Mouse (Mus musculus): ENCODE data around the gene Ubr1. TPM values are rescaled to one million over a fixed set of nuclear protein-coding genes. Genes with fewer than 3 reads are reported as not detected.
"Not testable (repeated sequence)": the region's sequence is repeated elsewhere in the genome, so short reads cannot be mapped to it uniquely, and the experiment has no call there.

Ubr1 gene
- polyA plus RNA-seq, 1 experiment, result 24.2 TPM

DNA sequence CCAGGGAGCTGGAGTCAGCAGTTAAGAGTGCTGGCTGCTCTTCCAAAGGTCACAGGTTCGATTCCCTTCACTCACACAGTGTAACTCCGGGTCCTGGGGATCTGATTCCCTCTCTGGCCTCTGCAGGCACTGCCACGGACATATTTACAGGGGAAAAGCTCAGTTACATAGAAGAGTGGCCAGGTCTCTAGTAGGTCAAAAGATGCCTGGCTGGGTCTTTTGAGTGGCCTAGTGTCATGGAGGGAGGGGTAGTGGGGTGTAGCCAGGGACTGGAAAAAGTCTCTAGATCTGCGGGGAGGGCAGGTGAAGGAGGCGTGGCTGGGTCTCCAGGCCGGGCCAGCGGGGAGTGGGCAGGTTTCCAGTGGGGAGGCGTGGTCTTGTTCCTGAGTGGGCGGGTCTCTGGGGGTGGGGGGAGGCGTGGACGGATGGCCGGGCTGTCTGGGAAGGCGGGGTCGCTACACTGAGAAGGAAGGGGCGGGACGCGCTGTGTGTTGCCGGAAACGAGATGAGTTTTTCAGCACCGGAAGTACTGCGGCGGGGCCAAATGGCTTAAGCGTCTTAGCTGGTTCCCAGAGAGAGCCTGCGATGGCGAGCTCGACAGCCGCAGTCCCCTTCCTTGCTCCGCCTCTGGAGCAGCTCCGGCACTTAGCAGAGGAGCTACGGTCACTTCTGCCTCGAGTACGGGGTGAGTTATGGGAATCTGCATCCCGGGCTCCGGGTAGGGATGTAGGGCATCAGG lies 37.6 kb upstream of the Ubr1 start, which contains the start of gene Ccndbp1:
Ccndbp1 (plus strand) TSS at position 479 of the 739 bp plus-strand sequence.
- Histone ChIP-seq H3K4me1 (ENCODE audit: control insufficient read depth, insufficient read depth, low read length) (peaks cover 34% of the 10 kb centered on the region; the same call in 1 of the 2 replicates), H3K27me3 (ENCODE audit: control insufficient read depth, insufficient read depth, low read length) (no peaks in the 10 kb centered on the region), H3K4me3 (replicated peaks; ENCODE audit: insufficient read depth, low read depth, low read length) (peak within 1 kb of the TSS; percentile 80), H3K27ac (ENCODE audit: insufficient read depth, low read length) (peak within 1 kb of the TSS; percentile 85)
- TF ChIP-seq CTCF (IDR thresholded peaks at IDR 0.05; ENCODE audit: borderline replicate concordance, insufficient read depth, low read depth, low read length) (no peak), POLR2A (IDR thresholded peaks at IDR 0.05; ENCODE audit: borderline replicate concordance, insufficient read depth, low read length) (peak; percentile 59; the same call in 1 of the 2 replicates)
- peak; percentile 86 to 87 for DNase-seq
- 1% methylated on average over 34 of the region's 34 CpGs for WGBS

DNA sequence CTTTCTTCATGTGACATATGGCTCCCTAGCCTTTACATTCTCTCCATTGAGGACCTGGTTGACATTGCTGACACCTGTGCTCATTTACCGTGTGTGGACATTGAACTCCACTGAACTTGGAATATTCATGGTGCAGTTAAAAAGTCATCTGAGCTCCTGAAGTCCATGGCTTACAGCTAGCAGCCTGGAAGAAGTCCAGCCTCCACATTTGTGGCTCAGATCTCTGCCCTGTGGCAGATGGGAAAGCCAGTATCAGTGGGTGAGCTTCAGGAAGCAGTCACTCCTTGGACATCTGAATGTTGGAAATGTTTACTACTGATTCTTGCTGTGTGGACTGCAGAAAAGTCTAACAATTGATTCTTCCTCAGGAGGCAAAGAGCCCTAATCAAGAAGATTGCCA lies 36.5 kb upstream of the Ubr1 start:
- Histone ChIP-seq H3K4me1 (ENCODE audit: control insufficient read depth, insufficient read depth, low read length) (peaks cover 34% of the 10 kb centered on the region; the same call in 1 of the 2 replicates), H3K27me3 (ENCODE audit: control insufficient read depth, insufficient read depth, low read length) (no peaks in the 10 kb centered on the region), H3K27ac (ENCODE audit: insufficient read depth, low read length) (peak overlapping the region; percentile 88), H3K4me3 (replicated peaks; ENCODE audit: insufficient read depth, low read depth, low read length) (no peak overlapping the region)
- 9% methylated on average over 1 of the region's 1 CpGs for WGBS
- DNase-seq, result peak; percentile 86 to 96
- TF ChIP-seq POLR2A (IDR thresholded peaks at IDR 0.05; ENCODE audit: borderline replicate concordance, insufficient read depth, low read length) (peak; percentile 36; the same call in 1 of the 2 replicates), CTCF (IDR thresholded peaks at IDR 0.05; ENCODE audit: borderline replicate concordance, insufficient read depth, low read depth, low read length) (no peak)

DNA sequence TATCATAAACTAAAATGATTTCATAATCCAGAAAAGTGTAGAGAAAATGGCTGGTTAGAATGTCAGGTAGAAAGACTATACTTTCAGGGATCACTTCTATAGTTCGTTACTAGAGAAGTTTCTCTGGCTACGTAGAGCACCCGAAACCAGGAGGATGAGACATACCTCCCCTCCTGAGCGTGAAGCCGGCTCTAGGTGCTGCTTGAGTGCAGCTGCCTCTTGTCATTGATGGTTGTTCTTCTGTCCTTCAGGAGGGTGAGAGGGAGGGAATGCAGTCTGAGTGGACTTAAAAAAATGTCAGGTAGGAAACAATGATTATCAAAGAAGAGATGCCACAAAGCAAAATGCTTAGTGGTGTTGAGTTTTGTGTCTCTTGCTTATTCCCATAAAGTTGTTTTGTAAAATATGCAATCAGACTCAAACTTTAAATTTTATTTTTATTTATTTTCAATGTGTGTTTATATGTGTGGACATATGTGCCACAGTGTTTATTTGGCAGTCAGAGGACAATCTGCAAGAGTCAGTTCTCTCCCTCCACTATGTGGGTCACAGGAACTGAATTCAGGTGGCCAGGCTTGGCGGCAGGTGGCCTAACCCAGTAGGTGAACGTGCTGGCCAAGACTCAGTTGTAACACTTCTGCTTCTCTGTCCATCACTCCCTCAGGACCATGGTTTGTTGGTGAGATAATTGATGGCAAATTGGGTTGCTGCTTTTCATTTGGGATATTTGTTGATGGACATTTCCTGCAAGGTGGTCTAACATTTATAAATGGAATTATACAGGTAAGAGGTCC lies 33.7 kb upstream of the Ubr1 start:
- peak; percentile 87 to 95 for DNase-seq
- peak overlapping the region; percentile 92 for H3K27ac ChIP-seq (ENCODE audit: insufficient read depth, low read length)
- no peak overlapping the region for H3K4me3 ChIP-seq (replicated peaks; ENCODE audit: insufficient read depth, low read depth, low read length)
- WGBS, result 24% methylated on average over 7 of the region's 7 CpGs
- TF ChIP-seq CTCF (IDR thresholded peaks at IDR 0.05; ENCODE audit: borderline replicate concordance, insufficient read depth, low read depth, low read length), result no peak
- TF ChIP-seq POLR2A (IDR thresholded peaks at IDR 0.05; ENCODE audit: borderline replicate concordance, insufficient read depth, low read length), result no peak
- peaks cover 30% of the 10 kb centered on the region; the same call in 1 of the 2 replicates for H3K4me1 ChIP-seq (ENCODE audit: control insufficient read depth, insufficient read depth, low read length)
- no peaks in the 10 kb centered on the region for H3K27me3 ChIP-seq (ENCODE audit: control insufficient read depth, insufficient read depth, low read length)

DNA sequence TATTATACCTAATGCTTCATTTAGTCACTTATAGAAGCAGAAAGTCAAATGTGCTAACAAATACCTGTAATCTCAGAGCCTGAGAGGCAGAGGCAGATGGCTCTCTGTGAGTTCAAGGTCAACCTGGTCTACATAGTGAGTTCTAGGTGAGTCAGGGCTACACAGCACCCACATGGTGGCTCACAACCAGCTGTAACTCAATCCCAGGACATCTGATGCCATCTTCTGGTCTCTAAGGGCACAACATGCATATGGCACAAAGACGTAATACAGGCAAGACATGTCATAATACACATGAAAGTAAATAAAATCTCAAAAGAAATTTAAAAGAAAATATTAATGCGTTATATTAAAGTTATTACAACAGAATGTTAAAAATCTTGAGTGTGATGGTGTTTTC lies 33.1 kb upstream of the Ubr1 start:
- H3K27me3 ChIP-seq (ENCODE audit: control insufficient read depth, insufficient read depth, low read length), result no peaks in the 10 kb centered on the region
- peak in 1 of 2 experiments; percentile 47 for DNase-seq
- H3K4me3 ChIP-seq (replicated peaks; ENCODE audit: insufficient read depth, low read depth, low read length), result no peak overlapping the region
- TF ChIP-seq POLR2A (IDR thresholded peaks at IDR 0.05; ENCODE audit: borderline replicate concordance, insufficient read depth, low read length) (no peak), CTCF (IDR thresholded peaks at IDR 0.05; ENCODE audit: borderline replicate concordance, insufficient read depth, low read depth, low read length) (peak; percentile 48; the same call in 1 of the 2 replicates)
- WGBS, result 75% methylated on average over 2 of the region's 2 CpGs
- H3K4me1 ChIP-seq (ENCODE audit: control insufficient read depth, insufficient read depth, low read length), result peaks cover 33% of the 10 kb centered on the region; the same call in 1 of the 2 replicates
- H3K27ac ChIP-seq (ENCODE audit: insufficient read depth, low read length), result peak overlapping the region; percentile 82

DNA sequence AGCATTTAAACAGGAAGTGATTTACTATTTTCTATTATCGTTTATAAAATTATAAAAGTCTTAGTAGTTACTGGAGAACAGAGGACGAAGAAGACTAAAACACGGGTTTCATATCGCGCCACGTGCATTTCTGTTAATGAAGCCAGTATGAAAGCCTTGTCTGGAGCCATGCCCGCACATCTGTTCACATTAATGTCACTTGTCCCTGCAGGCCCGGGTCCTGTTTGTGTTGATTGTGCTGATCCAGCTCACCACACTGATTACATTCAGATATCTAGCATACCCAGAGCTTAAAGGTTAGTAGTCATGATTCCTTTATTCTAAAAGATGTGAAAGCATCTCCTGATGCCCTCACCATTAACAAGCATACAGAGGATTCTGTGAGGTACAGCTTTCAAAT lies 28.3 kb upstream of the Ubr1 start:
- Histone ChIP-seq H3K4me1 (ENCODE audit: control insufficient read depth, insufficient read depth, low read length) (peaks cover 16% of the 10 kb centered on the region; the same call in 1 of the 2 replicates), H3K4me3 (replicated peaks; ENCODE audit: insufficient read depth, low read depth, low read length) (no peak overlapping the region), H3K27me3 (ENCODE audit: control insufficient read depth, insufficient read depth, low read length) (no peaks in the 10 kb centered on the region), H3K27ac (ENCODE audit: insufficient read depth, low read length) (no peak overlapping the region)
- no peak for DNase-seq
- no peak for TF ChIP-seq POLR2A (IDR thresholded peaks at IDR 0.05; ENCODE audit: borderline replicate concordance, insufficient read depth, low read length)
- TF ChIP-seq CTCF (IDR thresholded peaks at IDR 0.05; ENCODE audit: borderline replicate concordance, insufficient read depth, low read depth, low read length), result no peak
- WGBS, result 47% methylated on average over 8 of the region's 8 CpGs

DNA sequence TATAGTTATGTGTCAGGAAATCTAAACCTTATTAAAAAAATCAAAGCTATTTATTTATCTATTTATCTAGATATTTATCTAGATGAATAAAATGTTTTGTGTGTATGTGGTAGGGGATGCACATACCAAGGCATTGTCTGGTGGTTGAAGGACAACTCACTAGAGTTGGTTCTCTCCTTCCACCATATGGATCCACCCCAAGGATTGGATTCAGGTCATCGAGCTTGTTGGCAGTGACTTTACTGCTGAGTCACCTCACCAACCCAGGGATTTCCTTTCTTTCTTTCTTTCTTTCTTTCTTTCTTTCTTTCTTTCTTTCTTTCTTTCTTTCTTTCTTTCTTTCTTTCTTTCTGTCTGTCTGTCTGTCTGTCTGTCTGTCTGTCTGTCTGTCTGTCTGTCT lies 26.1 kb upstream of the Ubr1 start:
- H3K4me3 ChIP-seq (replicated peaks; ENCODE audit: insufficient read depth, low read depth, low read length); H3K27me3 ChIP-seq (ENCODE audit: control insufficient read depth, insufficient read depth, low read length): not testable (repeated sequence)
- 0 out of 2 replicates have a peak overlapping the region, but pooled peaks have one; percentile 80 for H3K27ac ChIP-seq (ENCODE audit: insufficient read depth, low read length)
- peak; percentile 51 to 83 for DNase-seq
- H3K4me1 ChIP-seq (ENCODE audit: control insufficient read depth, insufficient read depth, low read length), result peaks cover 13% of the 10 kb centered on the region; the same call in 1 of the 2 replicates
- WGBS, result 4% methylated on average over 1 of the region's 1 CpGs

DNA sequence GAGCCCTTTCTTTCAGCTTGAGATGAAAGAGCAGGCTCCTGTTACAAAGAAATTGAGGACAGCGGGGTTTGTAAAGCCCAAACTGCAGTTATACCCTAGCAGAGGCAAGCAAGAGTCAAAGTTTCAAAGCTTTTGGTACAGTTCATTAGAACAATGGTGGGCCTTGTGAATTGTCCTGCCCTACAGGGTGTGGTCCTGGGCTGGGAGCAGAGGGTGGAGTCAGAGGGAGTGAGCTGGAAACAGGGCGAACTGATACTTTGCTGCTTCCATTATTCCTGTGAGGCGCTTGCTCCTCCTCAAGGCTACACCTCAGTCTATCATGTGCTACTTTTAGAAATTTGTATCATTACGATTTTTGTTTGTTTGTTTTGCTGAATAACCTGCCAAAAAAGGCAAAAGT lies 20.7 kb upstream of the Ubr1 start:
- WGBS, result 76% methylated on average over 4 of the region's 4 CpGs
- DNase-seq, result no peak
- Histone ChIP-seq H3K27me3 (ENCODE audit: control insufficient read depth, insufficient read depth, low read length) (no peaks in the 10 kb centered on the region), H3K4me1 (ENCODE audit: control insufficient read depth, insufficient read depth, low read length) (peaks cover 3% of the 10 kb centered on the region; the same call in 1 of the 2 replicates), H3K27ac (ENCODE audit: insufficient read depth, low read length) (no peak overlapping the region), H3K4me3 (replicated peaks; ENCODE audit: insufficient read depth, low read depth, low read length) (no peak overlapping the region)
- TF ChIP-seq CTCF (IDR thresholded peaks at IDR 0.05; ENCODE audit: borderline replicate concordance, insufficient read depth, low read depth, low read length) (no peak), POLR2A (IDR thresholded peaks at IDR 0.05; ENCODE audit: borderline replicate concordance, insufficient read depth, low read length) (no peak)
